Mouse (Mus musculus) spleen, adult 12 weeks (tissue): ENCODE data around the gene Gm6482.
"Not testable (repeated sequence)": the region's sequence is repeated elsewhere in the genome, so short reads cannot be mapped to it uniquely, and the experiment has no call there.

Experiments
- DNase-seq: peaks from one replicate; pipeline ENCODE4 v3.0.0; 2022; ENCODE audit warnings: low spot score

Gm6482 gene

DNA sequence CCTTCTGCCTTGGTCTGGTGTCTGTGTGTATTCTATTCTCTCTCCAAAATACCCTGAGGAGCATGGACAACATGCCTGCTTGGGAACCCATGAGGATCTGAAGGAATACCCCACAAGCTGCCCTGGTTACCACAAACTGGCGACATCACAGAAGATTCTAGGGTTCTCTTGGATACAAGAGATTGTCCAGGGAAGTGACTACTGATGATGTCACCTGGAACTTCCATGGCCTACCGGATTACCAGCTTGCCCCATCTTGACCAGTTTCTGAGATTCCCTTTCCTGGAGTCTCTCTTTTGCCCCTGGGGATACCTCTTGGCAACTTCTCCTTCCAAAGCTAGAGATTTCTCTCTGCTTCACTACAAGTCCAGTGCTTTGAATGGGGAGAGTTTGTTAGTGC is at the start of gene Gm6482:
Gene Gm6482 (minus strand): TSS at position 101 of the 400 bp plus-strand sequence.
- DNase-seq, result not testable (repeated sequence)

DNA sequence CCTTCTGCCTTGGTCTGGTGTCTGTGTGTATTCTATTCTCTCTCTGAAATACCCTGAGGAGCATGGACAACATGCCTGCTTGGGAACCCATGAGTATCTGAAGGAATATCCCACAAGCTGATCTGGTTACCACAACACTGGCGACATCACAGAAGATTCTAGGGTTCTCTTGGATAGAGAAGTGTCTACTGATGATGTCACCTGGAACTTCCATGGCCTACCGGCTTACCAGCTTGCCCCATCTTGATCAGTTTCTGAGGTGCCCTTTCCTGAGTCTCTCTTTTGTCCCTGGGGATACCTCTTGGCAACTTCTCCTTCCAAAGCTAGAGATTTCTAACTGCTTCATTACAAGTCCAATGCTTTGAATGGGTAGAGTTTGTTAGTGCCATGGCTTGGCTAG is 45.3 kb upstream of the Gm6482 start, which contains the start of gene Gm7954:
Gene Gm7954 (minus strand): TSS at position 101 of the 400 bp plus-strand sequence.
- DNase-seq, result not testable (repeated sequence)

DNA sequence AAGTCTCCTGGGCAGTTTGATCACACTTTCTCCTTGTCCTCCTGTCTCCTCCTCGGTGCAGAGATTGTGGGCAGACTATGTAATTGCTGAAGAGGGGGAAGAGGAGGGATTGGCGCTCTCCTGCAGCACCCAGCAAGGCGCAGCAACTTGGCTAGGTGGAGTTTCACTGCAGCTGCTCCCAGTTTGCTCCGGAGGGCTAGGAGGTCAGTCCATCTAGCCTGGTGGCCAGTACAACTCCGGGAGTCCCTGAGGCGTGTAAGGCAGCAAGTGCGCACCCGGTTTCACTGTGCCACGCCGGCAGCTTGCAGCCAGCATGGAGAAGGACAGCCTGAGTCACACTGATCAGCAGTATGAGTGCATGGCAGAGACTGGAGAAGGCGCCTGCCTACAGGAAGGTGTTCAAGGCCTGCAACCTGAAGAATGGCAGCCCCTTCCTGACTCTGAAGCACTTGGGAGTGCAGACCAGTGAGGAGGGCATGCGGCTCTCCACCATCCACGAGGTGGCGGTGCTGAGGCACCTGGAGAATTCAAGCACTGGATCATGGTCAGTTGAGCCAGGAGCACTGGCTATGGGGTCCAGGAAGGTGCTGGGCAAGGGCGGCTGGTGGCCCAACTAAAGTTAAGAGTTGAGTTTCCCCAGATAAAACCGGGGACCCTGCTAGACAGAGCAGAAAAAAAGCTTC is 17.5 kb upstream of the Gm6482 start:
- DNase-seq, result not testable (repeated sequence)

DNA sequence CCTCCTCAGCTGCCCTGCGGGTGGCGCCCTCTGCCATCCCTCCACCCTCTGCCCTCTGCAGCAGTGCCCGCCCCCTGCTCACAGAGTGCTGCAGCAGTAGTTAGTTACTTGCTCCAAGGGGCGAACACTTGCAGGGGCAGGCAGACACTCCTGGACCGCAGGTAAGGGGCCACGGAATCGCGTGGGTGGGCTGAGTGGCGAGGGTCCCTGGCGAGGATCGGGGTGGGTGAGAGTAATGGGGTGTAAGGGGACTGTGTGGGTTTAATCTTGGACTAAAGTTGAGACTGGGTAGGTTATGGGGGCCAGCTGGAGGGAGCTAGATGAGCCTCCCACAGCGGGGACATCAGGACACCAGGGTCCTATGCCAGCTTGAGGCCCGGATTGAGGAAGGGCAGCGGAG is 16.6 kb upstream of the Gm6482 start:
- DNase-seq, result not testable (repeated sequence)

DNA sequence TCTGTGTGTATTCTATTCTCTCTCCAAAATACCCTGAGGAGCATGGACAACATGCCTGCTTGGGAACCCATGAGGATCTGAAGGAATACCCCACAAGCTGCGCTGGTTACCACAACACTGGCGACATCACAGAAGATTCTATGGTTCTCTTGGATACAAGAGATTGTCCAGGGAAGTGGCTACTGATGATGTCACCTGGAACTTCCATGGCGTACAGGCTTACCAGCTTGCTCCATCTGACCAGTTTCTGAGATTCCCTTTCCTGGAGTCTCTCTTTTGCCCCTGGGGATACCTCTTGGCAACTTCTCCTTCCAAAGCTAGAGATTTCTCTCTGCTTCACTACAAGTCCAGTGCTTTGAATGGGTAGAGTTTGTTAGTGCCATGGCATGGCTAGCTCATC is 21.8 kb downstream of the Gm6482 start, which contains the start of gene Gm7945:
Gene Gm7945 (minus strand): TSS at position 101 of the 400 bp plus-strand sequence.
- DNase-seq, result not testable (repeated sequence)
